ENCODE assay signal across 10 mouse cellular contexts in the genomic region with DNA sequence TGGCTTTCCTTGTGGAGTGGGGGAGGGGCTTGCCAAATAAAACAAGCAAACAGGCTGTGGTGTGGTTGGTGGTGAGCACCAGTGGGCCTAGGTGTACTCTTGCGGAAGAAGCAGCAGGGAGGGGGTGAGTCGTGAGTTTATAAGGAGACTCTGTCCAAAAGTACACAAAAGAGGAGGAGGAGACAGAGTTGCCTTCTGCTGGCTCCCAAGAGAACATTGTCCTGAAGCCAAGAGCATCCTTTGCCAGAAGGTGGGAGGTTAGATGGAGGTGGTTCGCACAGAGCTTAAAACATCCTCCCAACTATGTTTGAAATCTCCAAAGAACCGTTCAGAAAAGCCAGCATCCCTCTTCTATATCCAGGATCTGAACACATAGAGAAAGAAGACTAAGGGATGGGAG. TPM values are rescaled to one million over a fixed set of nuclear protein-coding genes. Genes with fewer than 3 reads are reported as not detected.
DNase-seq lines count a peak whose midpoint lies in the region; ATAC-seq and TF ChIP-seq lines count a peak whose summit lies in the region.
"Had no signal": no experiment of that assay in that cellular context is flagged by ENCODE, and none has a peak within 500 bp of the region (broad histone marks: within the 10 kb centered on the region; RNA-seq: fewer than 3 reads in every experiment).

No protein-coding gene starts in this region.

- peaks cover 36% of the 10 kb centered on the region for H3K4me1 ChIP-seq in brown adipose tissue, adult 24 weeks (ENCODE audit: control insufficient read depth, insufficient read depth, insufficient read length, low read length)
- peaks cover 44% of the 10 kb centered on the region for H3K4me1 ChIP-seq in midbrain, embryonic 13.5 days (replicated peaks)

- WGBS in midbrain, embryonic 13.5 days, result 85% methylated on average over 4 of the region's 4 CpGs

- no peaks in the 10 kb centered on the region for H3K27me3 ChIP-seq in midbrain, embryonic 13.5 days

- TF ChIP-seq CTCF in left cerebral cortex, adult 2 months (IDR thresholded peaks at IDR 0.05), result no peak

- intact Hi-C loops in left cerebral cortex, adult 2 months (cut with DNase I), result loop anchor here (1.0 kb wide), 1 partner anchor 8 kb away; no protein-coding TSS in a partner anchor

- no peak for ATAC-seq in midbrain, embryonic 13.5 days
- ATAC-seq: midbrain, embryonic 16.5 days had no signal

- no peak overlapping the region for H3K9ac ChIP-seq in midbrain, embryonic 13.5 days (replicated peaks)

- H3K4me2 ChIP-seq in midbrain, embryonic 13.5 days (replicated peaks), result no peak overlapping the region

- no peak overlapping the region for H3K4me3 ChIP-seq in brown adipose tissue, adult 24 weeks (ENCODE audit: insufficient read depth, low read depth, low read length)
- no peak overlapping the region for H3K4me3 ChIP-seq in left cerebral cortex, adult 2 months
- no peak overlapping the region for H3K4me3 ChIP-seq in midbrain, embryonic 13.5 days (replicated peaks)

- peak; percentile 17 for DNase-seq in adrenal gland, adult 2 months
- DNase-seq in adrenal gland, postnatal 10 days, result no peak
- DNase-seq in layer of hippocampus, adult 11-12 months (ENCODE audit: low spot score), result peak; percentile 49
- DNase-seq in layer of hippocampus, adult 9-10 months (ENCODE audit: low spot score), result no peak
- DNase-seq in left cerebral cortex, adult 2 months (ENCODE audit: extremely low spot score in 1 of 2, low spot score in 2 of 2), result peak; percentile 44 to 74
- no peak for DNase-seq in ovary, postnatal 10 days (ENCODE audit: low spot score)

- H3K27ac ChIP-seq in brown adipose tissue, adult 24 weeks (replicated peaks; ENCODE audit: low read depth, low read length), result peak overlapping the region; percentile 97
- H3K27ac ChIP-seq in left cerebral cortex, adult 2 months, result peak overlapping the region; percentile 91
- H3K27ac ChIP-seq in midbrain, embryonic 13.5 days, result no peak overlapping the region

- H3K9me3 ChIP-seq in midbrain, embryonic 13.5 days, result no peaks in the 10 kb centered on the region

- no peaks in the 10 kb centered on the region for H3K36me3 ChIP-seq in midbrain, embryonic 13.5 days

RNA-seq across cellular contexts. Expression of a gene that starts 40.2 kb away (rescaled TPM):
- total RNA-seq in adrenal gland, adult 2 months (2021), result 10 to 100 TPM; 76.4 to 95.5 TPM
- polyA plus RNA-seq in adrenal gland, adult 2 months (2012; rRNA removed), result 83.1 and 102 TPM in 2 replicates
- total RNA-seq in adrenal gland, postnatal 10 days (2021), result 10 to 100 TPM; 65.7 to 80.1 TPM
- polyA plus RNA-seq in brown adipose tissue, adult 24 weeks (2012; ENCODE audit: insufficient read depth, insufficient read length, missing spikeins), result 33.4 and 36.3 TPM in 2 replicates
- 100 to 1,000 TPM; 226 to 228 TPM for total RNA-seq in left cerebral cortex, adult 2 months (2021)
- polyA plus RNA-seq in midbrain, embryonic 13.5 days (2015; fragmentation: Nextera tagmentation; extraction: Ambion mirVana), result 61.1 and 69.6 TPM in 2 replicates

RNA-seq across cellular contexts. Expression of a gene that starts 51.1 kb away (rescaled TPM):
- total RNA-seq in adrenal gland, adult 2 months (2021), result not detected
- polyA plus RNA-seq in adrenal gland, adult 2 months (2012; rRNA removed), result not detected in 2 replicates
- total RNA-seq in adrenal gland, postnatal 10 days (2021), result not detected
- not detected in 2 replicates for polyA plus RNA-seq in brown adipose tissue, adult 24 weeks (2012; ENCODE audit: insufficient read depth, insufficient read length, missing spikeins)
- 1 to 10 TPM; 1.2 to 1.3 TPM for total RNA-seq in left cerebral cortex, adult 2 months (2021)
- not detected in 2 replicates for polyA plus RNA-seq in midbrain, embryonic 13.5 days (2015; fragmentation: Nextera tagmentation; extraction: Ambion mirVana)
- total RNA-seq: heart, postnatal 36 days had no signal

Comparison
In these comparisons a context has a peak if more than half of its experiments do, and no peak if none do; other contexts are left out.
1. DNase-seq: peak in adrenal gland, adult 2 months (single experiment), layer of hippocampus, adult 11-12 months (single experiment) and left cerebral cortex, adult 2 months (2 of 2); none in adrenal gland, postnatal 10 days (single experiment), layer of hippocampus, adult 9-10 months (single experiment) and ovary, postnatal 10 days (single experiment).